Mouse (Mus musculus) myocyte (in vitro differentiated cells): ENCODE data around the gene Olfr978.
"Not testable (repeated sequence)": the region's sequence is repeated elsewhere in the genome, so short reads cannot be mapped to it uniquely, and the experiment has no call there.

ENCODE experiments used
- CEBPB ChIP-seq: IDR thresholded peaks from 2 replicates; pipeline ENCODE4 v1.6.1; 2011; ENCODE audit warnings: mild to moderate bottlenecking, moderate library complexity; ENCODE audit not compliant: poor library complexity, insufficient read depth, severe bottlenecking
- E2F4 ChIP-seq: IDR thresholded peaks from one replicate; pipeline ENCODE4 v1.6.1; 2011; ENCODE audit warnings: mild to moderate bottlenecking, control low read depth, moderate library complexity; ENCODE audit not compliant: insufficient read depth
- MAX ChIP-seq: IDR thresholded peaks from one replicate; pipeline ENCODE4 v1.6.1; 2011; ENCODE audit warnings: low read depth, mild to moderate bottlenecking, control low read depth
- MYOD1 ChIP-seq, 3 experiments: IDR thresholded peaks; one replicate each; pipeline ENCODE4 v1.6.1; 2011; ENCODE audit warnings: control low read depth in 2 of 3, low read depth in 2 of 3, mild to moderate bottlenecking in 2 of 3, moderate library complexity in 1 of 3; ENCODE audit not compliant: insufficient read length in 2 of 3, control insufficient read depth in 1 of 3
- POLR2A ChIP-seq: IDR thresholded peaks from one replicate; pipeline ENCODE4 v1.6.1; 2011; ENCODE audit warnings: low read depth, mild to moderate bottlenecking, control low read depth, moderate library complexity; ENCODE audit not compliant: insufficient read length
- POLR2AphosphoS2 ChIP-seq: IDR thresholded peaks from one replicate; pipeline ENCODE4 v1.6.1; 2011; ENCODE audit warnings: low read depth, control low read depth; ENCODE audit not compliant: insufficient read length
- SRF ChIP-seq: IDR thresholded peaks from one replicate; pipeline ENCODE4 v1.6.1; 2011; ENCODE audit warnings: low read depth; ENCODE audit not compliant: control insufficient read depth, insufficient read length
- TCF12 ChIP-seq: IDR thresholded peaks from one replicate; pipeline ENCODE4 v1.6.1; 2011; ENCODE audit warnings: mild to moderate bottlenecking, control low read depth; ENCODE audit not compliant: poor library complexity, insufficient read depth, severe bottlenecking
- TCF3 ChIP-seq: IDR thresholded peaks from one replicate; pipeline ENCODE4 v1.6.1; 2011; ENCODE audit warnings: low read depth, control low read depth; ENCODE audit not compliant: insufficient read length
- USF1 ChIP-seq: IDR thresholded peaks from one replicate; pipeline ENCODE4 v1.6.1; 2011; ENCODE audit warnings: low read depth, mild to moderate bottlenecking, control low read depth, moderate library complexity

- TF ChIP-seq POLR2A; POLR2AphosphoS2; USF1; E2F4; TCF12; CEBPB; TCF3; MYOD1 (IDR thresholded peaks at IDR 0.05; ENCODE audit: control insufficient read depth in 1 of 3, insufficient read length in 2 of 3, low read depth in 2 of 3); MAX; SRF: not testable (repeated sequence)
Observed at GRCm38 (mm10) chr9:39976581-39977145, 15.2 kb upstream of the Olfr978 start.
